Mouse (Mus musculus) activated CD4-positive, CD25-positive, alpha-beta regulatory T cell, adult 4 months (primary cell): Measurements from ENCODE around the gene Bcl11b. TPM values are rescaled to one million over a fixed set of nuclear protein-coding genes. Genes with fewer than 3 reads are reported as not detected.

ENCODE experiments used
- ATAC-seq: one replicate; pipeline ENCODE4 v1.8.0; 2017
- polyA plus RNA-seq, 2 experiments: library from polyadenylated mRNA; unstranded; fragments of 100-300 nt; shearing (Covaris generic); gene quantifications; one replicate each; pipeline ENCODE4 v1.2.1; 2017

Gene Bcl11b
- polyA plus RNA-seq, 2 experiments from 2014 or later = 36.1 to 38.4 TPM

- ATAC-seq = no peak
These were observed 5.5 kb downstream of the Bcl11b start for GRCm38 (mm10) chr12:107997901-107998300.

- ATAC-seq = no peak
These were observed 6.2 kb downstream of the Bcl11b start for GRCm38 (mm10) chr12:107997241-107997640.

- no peak for ATAC-seq
These were observed 6.6 kb downstream of the Bcl11b start for GRCm38 (mm10) chr12:107996773-107997172.

- ATAC-seq = peak; percentile 8
These were observed 7.2 kb downstream of the Bcl11b start for GRCm38 (mm10) chr12:107996216-107996615.

GRCm38 (mm10) chr12:107994421-107994820 is 9.0 kb downstream of the Bcl11b start:
- ATAC-seq = no peak

GRCm38 (mm10) chr12:107993029-107993428 is 10.4 kb downstream of the Bcl11b start:
- peak; percentile 67 for ATAC-seq

- ATAC-seq = no peak
These were observed 12.2 kb downstream of the Bcl11b start for GRCm38 (mm10) chr12:107991191-107991590.

GRCm38 (mm10) chr12:107983211-107983610 is 20.2 kb downstream of the Bcl11b start:
- no peak for ATAC-seq

GRCm38 (mm10) chr12:107982306-107982705 is 21.1 kb downstream of the Bcl11b start:
- peak; percentile 70 for ATAC-seq

- ATAC-seq = no peak
These were observed 22.2 kb downstream of the Bcl11b start for GRCm38 (mm10) chr12:107981231-107981630.

GRCm38 (mm10) chr12:107980261-107980961 is 23.0 kb downstream of the Bcl11b start:
- no peak for ATAC-seq

- no peak for ATAC-seq
These were observed 23.6 kb downstream of the Bcl11b start for GRCm38 (mm10) chr12:107979710-107980260.

- ATAC-seq = no peak
These were observed 24.6 kb downstream of the Bcl11b start for GRCm38 (mm10) chr12:107978736-107979255.

- no peak for ATAC-seq
These were observed 25.3 kb downstream of the Bcl11b start for GRCm38 (mm10) chr12:107978063-107978462.

GRCm38 (mm10) chr12:107977534-107977933 is 25.9 kb downstream of the Bcl11b start:
- no peak for ATAC-seq

GRCm38 (mm10) chr12:107977086-107977485 is 26.3 kb downstream of the Bcl11b start:
- ATAC-seq = no peak

- ATAC-seq = no peak
These were observed 26.8 kb downstream of the Bcl11b start for GRCm38 (mm10) chr12:107976571-107977001.

- no peak for ATAC-seq
These were observed 27.4 kb downstream of the Bcl11b start for GRCm38 (mm10) chr12:107975897-107976570.

- peak; percentile 6 for ATAC-seq
These were observed 27.9 kb downstream of the Bcl11b start for GRCm38 (mm10) chr12:107975479-107975896.

GRCm38 (mm10) chr12:107974504-107974903 is 28.9 kb downstream of the Bcl11b start:
- no peak for ATAC-seq

GRCm38 (mm10) chr12:107973556-107974140 is 29.8 kb downstream of the Bcl11b start:
- ATAC-seq = no peak

- ATAC-seq = peak; percentile 65
These were observed 32.2 kb downstream of the Bcl11b start for GRCm38 (mm10) chr12:107971081-107971780.
